Mouse (Mus musculus) liver, adult 2 months (tissue): ENCODE results near the gene Lhfpl1. TPM values are rescaled to one million over a fixed set of nuclear protein-coding genes. Genes with fewer than 3 reads are reported as not detected.
"Not testable (repeated sequence)": the region's sequence is repeated elsewhere in the genome, so short reads cannot be mapped to it uniquely, and the experiment has no call there.

Source experiments
- DNase-seq: peaks from one replicate; pipeline ENCODE4 v3.0.0-alpha.2; 2011; ENCODE audit warnings: low read depth, low spot score; ENCODE audit errors: extremely low read depth
- H3K27ac ChIP-seq: fragments of 200-500 bp; replicated peaks from 2 replicates; pipeline ENCODE4 v1.5.1; 2012; ENCODE audit warnings: low read depth, mild to moderate bottlenecking, control low read depth, inconsistent platforms, low read length; ENCODE audit not compliant: insufficient read depth
- H3K27me3 ChIP-seq: fragments of 200-500 bp; 2 replicates; pipeline ENCODE4 v1.6.1; 2012; ENCODE audit warnings: mild to moderate bottlenecking, moderate library complexity, low read length, inconsistent platforms; ENCODE audit not compliant: control insufficient read depth, insufficient read depth
- H3K36me3 ChIP-seq: fragments of 200-500 bp; 2 replicates; pipeline ENCODE4 v1.6.1; 2012; ENCODE audit warnings: low read length, inconsistent platforms; ENCODE audit not compliant: control insufficient read depth, insufficient read depth
- H3K4me1 ChIP-seq: fragments of 200-500 bp; 2 replicates; pipeline ENCODE4 v1.6.1; 2011; ENCODE audit warnings: low read length; ENCODE audit not compliant: control insufficient read depth, insufficient read depth
- H3K4me3 ChIP-seq: fragments of 200-500 bp; 2 replicates; pipeline ENCODE4 v1.5.1; 2011; ENCODE audit warnings: low read depth, mild to moderate bottlenecking, control low read depth, low read length, moderate library complexity; ENCODE audit not compliant: insufficient read depth
- H3K79me2 ChIP-seq: fragments of 200-500 bp; 2 replicates; pipeline ENCODE4 v1.6.1; 2012; ENCODE audit warnings: inconsistent platforms, mild to moderate bottlenecking, low read length, moderate library complexity; ENCODE audit not compliant: control insufficient read depth, insufficient read depth
- H3K9ac ChIP-seq: fragments of 200-500 bp; 2 replicates; pipeline ENCODE4 v1.6.1; 2012; ENCODE audit warnings: low read depth, mild to moderate bottlenecking, control low read depth, inconsistent platforms, low read length
- CTCF ChIP-seq: fragments of 200-500 bp; IDR thresholded peaks from 2 replicates; pipeline ENCODE4 v1.5.1; 2011; ENCODE audit warnings: low read depth, low read length, control low read depth
- POLR2A ChIP-seq: fragments of 200-500 bp; IDR thresholded peaks from 2 replicates; pipeline ENCODE4 v1.6.1; 2011; ENCODE audit warnings: low read length, control low read depth; ENCODE audit not compliant: insufficient read depth; ENCODE audit errors: extremely low read depth
- WGBS: fragments of 180-500 bp; shearing (Covaris S2); methylation state at CpG from one replicate; pipeline ENCODE4 v1.1.7; 2018; 5-methylcytosine and 5-hydroxymethylcytosine counted together
- polyA plus RNA-seq: library from polyadenylated mRNA; depleted of rRNA; stranded (reverse); fragments of >200 nt; gene quantifications from 2 replicates; pipeline ENCODE4 v1.2.3, GENCODE M21; 2012; rRNA removed
- total RNA-seq: library from RNA; depleted of rRNA; stranded (reverse); fragments of >200 nt; gene quantifications from 2 replicates; pipeline ENCODE4 v1.2.3, GENCODE M21; 2014; rRNA removed

Lhfpl1 gene
- total and polyA plus RNA-seq, 2 experiments: not detected

DNA sequence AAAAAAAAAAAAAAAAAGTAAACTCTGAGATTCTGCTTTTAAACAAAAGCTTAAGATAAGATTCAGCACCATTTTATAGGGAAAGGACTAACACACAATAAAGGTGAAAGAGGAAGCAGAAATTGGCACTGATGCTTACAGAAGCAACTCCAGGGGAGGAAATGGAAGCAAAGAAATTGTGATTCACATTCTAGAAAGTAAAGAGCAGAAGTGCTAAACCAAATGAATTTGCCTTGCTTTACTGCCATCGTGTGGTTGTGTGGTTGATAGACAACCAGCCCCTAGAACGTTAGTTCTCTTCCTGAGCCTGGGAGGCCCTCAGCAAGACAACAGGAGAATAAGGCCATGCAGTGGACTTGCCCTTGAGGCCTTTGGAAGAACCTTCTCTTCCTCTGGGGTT is 41.7 kb downstream of the Lhfpl1 start:
- Histone ChIP-seq H3K4me1 (no peaks in the 10 kb centered on the region), H3K4me3 (no peak overlapping the region), H3K27me3 (no peaks in the 10 kb centered on the region), H3K9ac (no peak overlapping the region), H3K36me3 (no peaks in the 10 kb centered on the region), H3K79me2 (no peaks in the 10 kb centered on the region), H3K27ac (no peak overlapping the region)
- WGBS: 4% methylated on average over 2 of the region's 2 CpGs
- TF ChIP-seq CTCF (no peak), POLR2A (no peak)
- DNase-seq: peak; percentile 13

DNA sequence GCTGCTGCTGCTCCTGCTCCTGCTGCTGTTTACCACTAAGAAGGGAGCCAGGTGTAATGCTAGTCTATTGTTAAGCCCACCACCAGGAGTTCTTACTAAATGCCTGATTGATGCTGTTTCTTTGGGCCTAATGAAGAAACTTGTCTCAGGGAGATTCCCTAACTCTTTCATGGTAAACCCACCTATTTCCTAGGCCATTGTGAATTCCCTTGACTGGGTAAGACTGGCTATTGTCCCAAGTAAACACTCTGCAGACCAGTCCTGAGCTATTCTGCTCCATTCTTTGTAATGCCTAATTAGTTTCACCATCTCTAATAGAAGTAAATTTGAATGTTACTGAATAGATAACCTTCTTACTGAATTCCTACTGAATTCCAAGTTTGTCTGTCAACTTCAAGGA is 48.7 kb downstream of the Lhfpl1 start:
- not testable (repeated sequence) for DNase-seq, H3K27ac ChIP-seq, H3K36me3 ChIP-seq, H3K4me3 ChIP-seq, H3K9ac ChIP-seq, H3K27me3 ChIP-seq, H3K79me2 ChIP-seq, H3K4me1 ChIP-seq

DNA sequence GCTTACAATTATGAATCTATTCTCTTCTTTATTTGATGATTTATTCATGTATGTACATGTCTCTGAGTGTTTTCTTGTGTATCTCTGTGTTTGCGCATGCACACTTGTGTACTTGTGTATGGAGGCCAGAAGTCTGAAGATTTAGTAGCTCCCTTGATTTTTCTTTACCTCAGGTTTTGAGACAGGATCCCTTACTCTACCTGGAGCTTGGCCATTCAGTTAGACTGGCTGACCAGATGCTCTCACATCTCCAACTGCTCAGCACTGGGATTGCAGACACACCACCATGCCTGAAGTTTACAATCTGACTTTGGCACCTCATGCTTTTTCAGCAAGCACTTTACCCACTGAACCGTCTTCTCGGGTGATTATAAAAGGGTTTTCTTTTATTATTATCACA is 76.7 kb downstream of the Lhfpl1 start:
- no peak for TF ChIP-seq POLR2A
- no peak for TF ChIP-seq CTCF
- Histone ChIP-seq H3K9ac (no peak overlapping the region), H3K27me3 (no peaks in the 10 kb centered on the region), H3K27ac (no peak overlapping the region), H3K36me3 (no peaks in the 10 kb centered on the region), H3K4me3 (no peak overlapping the region), H3K79me2 (no peaks in the 10 kb centered on the region), H3K4me1 (peaks cover 2% of the 10 kb centered on the region; the same call in 1 of the 2 replicates)
- WGBS: 34% methylated on average over 3 of the region's 3 CpGs
- DNase-seq: peak; percentile 46

GRCm38 (mm10) chrX:145271768-145272167 is 77.1 kb downstream of the Lhfpl1 start:
- Histone ChIP-seq H3K4me1 (peaks cover 2% of the 10 kb centered on the region; the same call in 1 of the 2 replicates), H3K4me3 (no peak overlapping the region), H3K36me3 (no peaks in the 10 kb centered on the region), H3K27me3 (no peaks in the 10 kb centered on the region), H3K27ac (no peak overlapping the region), H3K9ac (no peak overlapping the region), H3K79me2 (no peaks in the 10 kb centered on the region)
- 24% methylated on average over 4 of the region's 4 CpGs for WGBS
- DNase-seq: peak; percentile 57
- TF ChIP-seq POLR2A (no peak), CTCF (no peak)

DNA sequence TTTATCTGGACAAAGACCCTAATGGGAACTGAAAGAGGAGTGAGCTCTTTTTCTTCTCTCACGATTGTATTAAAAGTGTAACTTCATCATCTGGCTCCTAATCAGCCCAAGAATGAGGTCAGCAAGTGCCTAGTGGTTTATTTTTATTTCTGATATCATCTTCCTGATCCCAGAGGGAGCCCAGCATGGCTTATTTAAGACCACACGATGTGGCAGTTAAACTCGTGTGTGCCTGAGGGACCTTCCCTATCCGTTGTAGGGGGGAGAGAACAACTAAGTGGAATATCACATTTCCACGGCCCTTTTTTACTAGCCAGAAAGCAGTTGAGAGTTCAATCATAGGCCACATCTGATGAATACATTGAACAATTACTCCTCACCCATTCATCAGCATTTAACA is 87.1 kb downstream of the Lhfpl1 start:
- Histone ChIP-seq H3K27ac (no peak overlapping the region), H3K9ac (no peak overlapping the region), H3K4me3 (no peak overlapping the region), H3K4me1 (no peaks in the 10 kb centered on the region), H3K36me3 (no peaks in the 10 kb centered on the region), H3K79me2 (no peaks in the 10 kb centered on the region), H3K27me3 (no peaks in the 10 kb centered on the region)
- DNase-seq: no peak
- no peak for TF ChIP-seq CTCF
- no peak for TF ChIP-seq POLR2A
- WGBS: 69% methylated on average over 5 of the region's 5 CpGs

Other genes with a start within 250 kb of the Lhfpl1 start
- gene Amot, start 156.1 kb upstream of the Lhfpl1 start, total RNA-seq: 3.2 and 4.1 TPM in 2 replicates
- gene Amot, start 156.1 kb upstream of the Lhfpl1 start, polyA plus RNA-seq: 3.4 and 3.9 TPM in 2 replicates